Comparison of ENCODE assay signal across 32 mouse cellular contexts in genomic region chr19:58533077-58533476, GRCm38 (mm10). TPM values are rescaled to one million over a fixed set of nuclear protein-coding genes. Genes with fewer than 3 reads are reported as not detected.
DNase-seq lines count a peak whose midpoint lies in the region; TF ChIP-seq lines count a peak whose summit lies in the region.
"Had no signal": no experiment of that assay in that cellular context is flagged by ENCODE, and none has a peak within 500 bp of the region (broad histone marks: within the 10 kb centered on the region; RNA-seq: fewer than 3 reads in every experiment).

No protein-coding gene starts in this region.

- TF ChIP-seq EP300 in heart, adult 2 months (IDR thresholded peaks at IDR 0.05; ENCODE audit: insufficient read depth, low read depth, low read length), result no peak

- no peak overlapping the region for H3K9ac ChIP-seq in heart, adult 2 months (ENCODE audit: low read depth, low read length)
- H3K9ac ChIP-seq: forebrain, embryonic 13.5 days; heart, embryonic 13.5 days; hindbrain, embryonic 14.5 days had no signal

- 37% methylated on average over 3 of the region's 3 CpGs for WGBS in lung, adult 2 months
- WGBS in heart, adult 2 months, result 70% methylated on average over 3 of the region's 3 CpGs

- no peak overlapping the region for H3K4me3 ChIP-seq in lung, adult 2 months (replicated peaks; ENCODE audit: extremely low read depth, low read depth, low read length)
- no peak overlapping the region for H3K4me3 ChIP-seq in C2C12 (ENCODE audit: insufficient read depth, poor library complexity, severe bottlenecking)
- H3K4me3 ChIP-seq in heart, adult 2 months, result no peak overlapping the region
- H3K4me3 ChIP-seq: forebrain, embryonic 10.5 days; forebrain, embryonic 13.5 days; heart, embryonic 10.5 days; heart, embryonic 13.5 days had no signal

- no peak overlapping the region for H3ac ChIP-seq in C2C12 (ENCODE audit: control insufficient read depth, insufficient read length, low read depth)

- no peaks in the 10 kb centered on the region for H3K27me3 ChIP-seq in C2C12 (ENCODE audit: control insufficient read depth, insufficient read depth, insufficient read length)
- H3K27me3 ChIP-seq in heart, adult 2 months (ENCODE audit: control insufficient read depth, insufficient read depth, low read length), result no peaks in the 10 kb centered on the region
- H3K27me3 ChIP-seq: CH12.LX; forebrain, embryonic 13.5 days; heart, embryonic 13.5 days had no signal

- no peak for TF ChIP-seq POLR2A in lung, adult 2 months (IDR thresholded peaks at IDR 0.05; ENCODE audit: borderline replicate concordance, extremely low read depth, low read depth, low read length)
- TF ChIP-seq POLR2A in heart, adult 2 months (IDR thresholded peaks at IDR 0.05; ENCODE audit: insufficient read depth, low read depth, low read length), result no peak

- H3K27ac ChIP-seq in heart, adult 2 months, result no peak overlapping the region
- H3K27ac ChIP-seq: forebrain, embryonic 10.5 days; forebrain, embryonic 13.5 days; heart, embryonic 10.5 days; heart, embryonic 13.5 days; hindbrain, embryonic 14.5 days; hindbrain, postnatal 0 days had no signal

- peak; percentile 43 for DNase-seq in lung, postnatal 25 days (ENCODE audit: low spot score)
- no peak for DNase-seq in lung, adult 2 months
- DNase-seq in adipocyte (ENCODE audit: low spot score), result peak; percentile 51
- DNase-seq in layer of hippocampus, adult 8-10 months (ENCODE audit: low spot score in 2 of 2), result no peak
- no peak for DNase-seq in heart, adult 2 months
- DNase-seq: adrenal gland, adult 8-10 months; adrenal gland, postnatal 25 days; cerebellum, adult 18-20 months; cerebellum, adult 9-10 months; cerebellum, postnatal 14 days; gastrocnemius, postnatal 14 days; heart, adult 18-20 months; heart, postnatal 14 days; heart, postnatal 4 days had no signal

- H3K79me3 ChIP-seq in C2C12 (ENCODE audit: low read depth), result no peaks in the 10 kb centered on the region

- no peaks in the 10 kb centered on the region for H3K79me2 ChIP-seq in C2C12 (ENCODE audit: control insufficient read depth, insufficient read depth)
- H3K79me2 ChIP-seq in heart, adult 2 months (replicated peaks; ENCODE audit: control insufficient read depth, insufficient read depth, low read length), result no peaks in the 10 kb centered on the region

- H3K4me1 ChIP-seq in lung, adult 2 months (ENCODE audit: control insufficient read depth, insufficient read depth, low read length), result no peaks in the 10 kb centered on the region
- no peaks in the 10 kb centered on the region for H3K4me1 ChIP-seq in heart, adult 2 months (ENCODE audit: control insufficient read depth, insufficient read depth, low read length)

- no peaks in the 10 kb centered on the region for H3K36me3 ChIP-seq in C2C12 (ENCODE audit: control insufficient read depth, insufficient read depth)
- H3K36me3 ChIP-seq in heart, adult 2 months (ENCODE audit: control insufficient read depth, insufficient read depth, low read length), result no peaks in the 10 kb centered on the region
- H3K36me3 ChIP-seq: forebrain, embryonic 10.5 days; G1E; heart, embryonic 10.5 days; heart, embryonic 13.5 days had no signal

- intact Hi-C loops in heart, adult 2 months (cut with DNase I), result no loop called here

- TF ChIP-seq CTCF in lung, adult 2 months (IDR thresholded peaks at IDR 0.05; ENCODE audit: insufficient read depth, low read length), result no peak
- TF ChIP-seq CTCF in C2C12 (IDR thresholded peaks at IDR 0.05; ENCODE audit: control insufficient read depth, insufficient read depth, insufficient read length), result no peak
- no peak for TF ChIP-seq CTCF in heart, adult 2 months (IDR thresholded peaks at IDR 0.05)

TF ChIP-seq in C2C12, 6 proteins besides CTCF, POLR2A, EP300 and RAD21:
- no peak for TF ChIP-seq USF1 (IDR thresholded peaks at IDR 0.05; ENCODE audit: low read depth)
- peak; percentile 5 for TF ChIP-seq CEBPB (IDR thresholded peaks at IDR 0.05; ENCODE audit: low read depth)
- TF ChIP-seq MYOD1 (IDR thresholded peaks at IDR 0.05; ENCODE audit: control insufficient read depth, insufficient read length, low read depth), result no peak
- TF ChIP-seq MAX (IDR thresholded peaks at IDR 0.05), result no peak
- TF ChIP-seq MYOG (IDR thresholded peaks at IDR 0.05; ENCODE audit: control insufficient read depth, extremely low read depth, insufficient read length), result no peak
- no peak for TF ChIP-seq FOSL1 (IDR thresholded peaks at IDR 0.05; ENCODE audit: insufficient read depth, low read length, poor library complexity, severe bottlenecking)

RNA-seq across cellular contexts. Expression of gene Ccdc172, which starts 21.3 kb away (rescaled TPM):
- not detected in 2 replicates for polyA plus RNA-seq in lung, adult 2 months (2012; rRNA removed)
- polyA plus RNA-seq in C2C12 (2012; fragmentation: generic; extraction: Trizol), result not detected
- not detected for total RNA-seq in layer of hippocampus, adult 8-10 months (2022)
- total RNA-seq in heart, adult 2 months (2021), result not detected
- not detected in 2 replicates for polyA plus RNA-seq in heart, adult 2 months (2012; rRNA removed)
- total RNA-seq: adrenal gland, adult 8-10 months; adrenal gland, postnatal 25 days; CH12.LX; G1E; gastrocnemius, adult 18-20 months; gastrocnemius, postnatal 14 days; heart, adult 18-20 months; heart, postnatal 14 days; heart, postnatal 4 days; hindbrain, postnatal 0 days had no signal
- polyA plus RNA-seq: brain, embryonic 14.5 days; embryonic facial prominence, embryonic 11.5 days; embryonic facial prominence, embryonic 14.5 days; forebrain, embryonic 10.5 days; forebrain, embryonic 13.5 days; forebrain, embryonic 16.5 days; G1E; gonadal fat pad, adult 2 months; heart, embryonic 10.5 days; heart, embryonic 13.5 days; heart, embryonic 16.5 days; hindbrain, embryonic 11.5 days; hindbrain, embryonic 14.5 days; hindbrain, postnatal 0 days; inflammation-experienced regulatory T-cells, adult 6 months had no signal

Comparison
In these comparisons a context has a peak if more than half of its experiments do, and no peak if none do; other contexts are left out.
1. DNase-seq: peak in lung, postnatal 25 days (single experiment) and adipocyte (single experiment); none in lung, adult 2 months (single experiment), layer of hippocampus, adult 8-10 months (0 of 2) and heart, adult 2 months (0 of 2).